Mouse (Mus musculus) stomach, embryonic 14.5 days (tissue): ENCODE data around the gene Sdha. TPM values are rescaled to one million over a fixed set of nuclear protein-coding genes. Genes with fewer than 3 reads are reported as not detected.

Source experiments
- ATAC-seq: fragments of 200-750 bp; cut with Nextera tagmentation; 2 replicates; pipeline ENCODE4 v1.8.0; 2017; ENCODE audit warnings: low read depth, moderate TSS enrichment; ENCODE audit not compliant: insufficient number of reproducible peaks, insufficient read depth, low FRiP score
- H3K27ac ChIP-seq: fragments of 300-500 bp; sonication (generic); 2 replicates; pipeline ENCODE4 v1.5.1; 2014; ENCODE audit warnings: mild to moderate bottlenecking, low read length, moderate library complexity, mixed read lengths
- H3K27me3 ChIP-seq: fragments of 300-500 bp; sonication (generic); 2 replicates; pipeline ENCODE4 v1.6.1; 2014; ENCODE audit warnings: low read length, control low read depth, mixed read lengths; ENCODE audit not compliant: control insufficient read depth, insufficient read depth
- H3K36me3 ChIP-seq: fragments of 300-500 bp; sonication (generic); 2 replicates; pipeline ENCODE4 v1.6.1; 2014; ENCODE audit warnings: mild to moderate bottlenecking, control low read depth, low read length, moderate library complexity, mixed read lengths; ENCODE audit not compliant: control insufficient read depth, insufficient read depth
- H3K4me1 ChIP-seq: fragments of 300-500 bp; sonication (generic); 2 replicates; pipeline ENCODE4 v1.6.1; 2014; ENCODE audit warnings: low read length, control low read depth, mixed read lengths; ENCODE audit not compliant: control insufficient read depth, insufficient read depth
- H3K4me2 ChIP-seq: fragments of 300-500 bp; sonication (generic); replicated peaks from 2 replicates; pipeline ENCODE4 v1.6.1; 2014; ENCODE audit warnings: low read depth, low read length, control low read depth
- H3K4me3 ChIP-seq: fragments of 300-500 bp; sonication (generic); 2 replicates; pipeline ENCODE4 v1.5.1; 2014; ENCODE audit warnings: low read depth, low read length, control low read depth
- H3K9ac ChIP-seq: fragments of 300-500 bp; sonication (generic); replicated peaks from 2 replicates; pipeline ENCODE4 v1.6.1; 2014; ENCODE audit warnings: low read depth, mild to moderate bottlenecking, control low read depth, low read length, moderate library complexity, mixed read lengths
- H3K9me3 ChIP-seq: fragments of 300-500 bp; sonication (generic); 2 replicates; pipeline ENCODE4 v1.6.1; 2016; ENCODE audit warnings: low read depth, low read length, control low read depth; ENCODE audit not compliant: control insufficient read depth
- WGBS: fragments of 180-500 bp; shearing (Covaris S2); extraction: QIAGEN DNeasy Blood & Tissue Kit; methylation state at CpG from one replicate; pipeline ENCODE4 v1.1.7; 2014; 5-methylcytosine and 5-hydroxymethylcytosine counted together
- polyA plus RNA-seq: library from polyadenylated mRNA; unstranded; fragments of >200 nt; fragmentation: Nextera tagmentation; extraction: Ambion mirVana; gene quantifications from 2 replicates; pipeline ENCODE4 v1.2.1, GENCODE M21; 2014

The Sdha gene
- polyA plus RNA-seq, 1 experiment from 2014 or later, result 205 TPM

DNA sequence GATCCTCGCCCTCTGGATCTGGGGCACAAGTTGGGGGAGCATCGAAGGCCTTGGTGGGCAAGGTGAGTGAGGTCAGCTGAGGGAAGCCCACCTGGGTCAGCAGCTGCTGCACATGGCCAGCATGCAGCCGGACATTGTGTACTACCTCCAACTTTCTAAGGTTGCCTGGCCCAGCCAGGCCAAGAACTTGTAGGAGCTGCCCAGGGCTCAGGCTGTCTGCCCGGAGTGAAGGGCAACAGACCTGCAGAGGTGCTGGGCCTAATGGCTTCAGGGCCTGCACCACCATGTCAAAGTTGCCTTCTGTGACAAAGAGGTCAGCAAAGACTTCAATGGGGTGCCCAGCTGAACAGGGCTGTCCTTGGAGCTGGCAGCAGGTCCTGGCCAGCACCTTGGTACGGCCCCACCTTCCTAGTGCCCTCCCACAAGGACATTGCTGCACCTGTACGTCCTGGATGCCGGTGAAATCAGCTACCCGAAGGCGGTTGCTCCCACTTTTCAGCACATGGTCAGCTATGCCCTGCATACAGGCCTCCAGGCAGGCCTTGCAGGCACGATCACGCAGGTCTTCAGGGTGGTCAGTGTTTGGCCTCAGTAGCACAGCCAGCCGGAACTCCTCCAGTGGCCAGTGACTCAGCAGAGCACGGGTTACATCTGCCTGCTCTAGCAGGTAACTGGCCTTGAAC lies 13.2 kb upstream of the Sdha start:
- no peak overlapping the region for H3K9ac ChIP-seq
- H3K4me1 ChIP-seq, result no peaks in the 10 kb centered on the region
- H3K4me2 ChIP-seq, result no peak overlapping the region
- ATAC-seq, result peak; percentile 33; the same call in 1 of the 2 replicates
- no peaks in the 10 kb centered on the region for H3K9me3 ChIP-seq
- no peaks in the 10 kb centered on the region for H3K27me3 ChIP-seq
- peaks cover 20% of the 10 kb centered on the region for H3K36me3 ChIP-seq
- H3K4me3 ChIP-seq, result no peak overlapping the region
- 88% methylated on average over 13 of the region's 13 CpGs for WGBS
- H3K27ac ChIP-seq, result no peak overlapping the region

DNA sequence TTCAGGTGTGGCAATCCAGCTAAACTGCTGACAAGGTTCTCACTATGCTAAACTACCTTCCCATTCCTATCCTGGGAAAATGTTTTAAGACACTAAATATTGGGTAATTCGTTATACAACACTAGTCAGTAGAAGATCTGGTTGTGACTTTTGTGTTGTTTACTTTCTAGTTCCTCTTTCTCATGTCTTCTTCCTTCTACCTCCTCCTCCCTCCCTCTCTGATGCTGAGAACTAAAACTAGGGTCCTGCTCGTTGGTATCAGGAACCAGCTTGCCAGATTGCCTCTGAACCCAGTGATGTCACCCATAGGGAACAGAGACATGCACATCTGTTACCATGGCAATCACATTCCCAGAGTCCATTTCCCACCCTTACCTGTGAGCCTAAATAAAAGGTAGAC lies 12.1 kb upstream of the Sdha start:
- H3K4me3 ChIP-seq, result no peak overlapping the region
- H3K36me3 ChIP-seq, result peaks cover 28% of the 10 kb centered on the region
- no peaks in the 10 kb centered on the region for H3K27me3 ChIP-seq
- H3K4me1 ChIP-seq, result no peaks in the 10 kb centered on the region
- WGBS, result 82% methylated on average over 2 of the region's 2 CpGs
- no peak for ATAC-seq
- H3K4me2 ChIP-seq, result no peak overlapping the region
- no peaks in the 10 kb centered on the region for H3K9me3 ChIP-seq
- no peak overlapping the region for H3K9ac ChIP-seq
- no peak overlapping the region for H3K27ac ChIP-seq

DNA sequence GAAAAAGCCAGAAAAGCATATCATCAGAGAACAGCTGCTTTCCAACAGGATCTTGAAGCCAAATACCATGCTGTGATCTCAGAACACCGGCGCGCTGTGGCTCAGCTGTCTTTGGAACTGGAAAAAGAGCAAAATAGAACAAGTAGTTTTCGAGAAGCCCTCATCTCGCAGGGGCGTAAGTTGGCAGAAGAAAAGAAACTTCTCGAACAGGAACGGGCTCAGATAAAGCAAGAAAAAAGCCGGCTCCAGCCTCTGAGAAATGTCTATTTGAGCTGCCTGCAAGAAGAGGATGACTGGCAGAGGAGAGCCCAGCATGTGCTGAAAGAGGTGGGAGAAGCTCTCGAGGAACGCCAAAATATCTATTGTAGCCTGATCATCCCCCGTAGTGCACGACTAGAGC lies 6.4 kb upstream of the Sdha start:
- H3K36me3 ChIP-seq, result peaks cover 48% of the 10 kb centered on the region
- H3K9me3 ChIP-seq, result no peaks in the 10 kb centered on the region
- WGBS, result 96% methylated on average over 13 of the region's 13 CpGs
- H3K4me2 ChIP-seq, result no peak overlapping the region
- H3K27me3 ChIP-seq, result no peaks in the 10 kb centered on the region
- H3K27ac ChIP-seq, result no peak overlapping the region
- no peak overlapping the region for H3K9ac ChIP-seq
- no peak for ATAC-seq
- H3K4me1 ChIP-seq, result no peaks in the 10 kb centered on the region
- no peak overlapping the region for H3K4me3 ChIP-seq

DNA sequence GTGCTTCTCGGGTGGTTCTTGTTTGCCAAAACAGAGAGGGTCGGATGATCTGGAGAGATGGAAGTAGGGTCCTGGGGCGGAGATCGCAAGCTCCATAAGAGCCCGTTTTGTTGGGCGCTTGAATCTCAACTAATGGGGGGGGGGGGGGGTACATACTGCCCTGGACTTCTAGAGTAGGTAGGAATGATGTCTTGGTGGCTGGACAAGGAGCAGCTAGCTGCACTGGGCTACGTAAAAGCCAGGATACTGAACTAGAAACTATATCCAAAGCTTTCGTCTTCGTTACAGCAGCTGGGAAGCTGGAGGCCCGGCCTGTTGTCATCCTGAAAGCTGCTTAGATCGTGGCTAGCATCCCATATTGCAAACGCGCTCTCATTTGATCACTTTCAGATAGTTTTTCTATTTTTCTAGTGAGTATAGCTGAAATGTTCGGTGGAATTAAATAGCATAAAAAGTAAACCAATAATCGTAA lies 391 bp upstream of the Sdha start:
- 2% methylated on average over 15 of the region's 15 CpGs for WGBS
- peak overlapping the region; percentile 83 for H3K4me3 ChIP-seq
- no peaks in the 10 kb centered on the region for H3K27me3 ChIP-seq
- 0 out of 2 replicates have a peak, but pooled peaks cover 11% of the 10 kb centered on the region for H3K4me1 ChIP-seq
- H3K9me3 ChIP-seq, result no peaks in the 10 kb centered on the region
- peak overlapping the region; percentile 39; the same call in 1 of the 2 replicates for H3K27ac ChIP-seq
- ATAC-seq, result peak; percentile 29; the same call in 1 of the 2 replicates
- peaks cover 10% of the 10 kb centered on the region for H3K36me3 ChIP-seq
- peak overlapping the region; percentile 74 for H3K4me2 ChIP-seq
- peak overlapping the region; percentile 88 for H3K9ac ChIP-seq

DNA sequence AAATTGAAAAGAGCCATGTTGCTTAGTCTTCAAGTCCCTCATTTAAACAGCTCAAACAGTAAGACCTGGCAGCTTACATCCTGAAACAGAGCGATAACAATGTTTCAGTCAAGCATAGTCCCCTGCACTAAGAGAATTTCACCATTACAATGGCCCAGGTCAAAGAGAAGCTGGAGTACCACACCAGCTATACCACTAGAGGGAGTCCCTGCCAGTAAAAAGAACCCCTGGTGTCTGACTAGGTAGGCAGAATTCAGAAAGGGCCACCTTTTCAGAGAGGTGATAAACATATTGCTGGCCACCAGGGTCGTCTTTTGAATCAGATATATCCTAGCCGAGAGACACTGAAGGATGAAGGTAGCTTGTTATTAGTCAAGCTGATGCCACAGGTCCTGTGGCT lies 9.0 kb downstream of the Sdha start:
- Histone ChIP-seq H3K4me2 (no peak overlapping the region), H3K27ac (no peak overlapping the region), H3K9me3 (no peaks in the 10 kb centered on the region), H3K4me1 (no peaks in the 10 kb centered on the region), H3K27me3 (no peaks in the 10 kb centered on the region), H3K9ac (no peak overlapping the region), H3K4me3 (no peak overlapping the region), H3K36me3 (peaks cover 59% of the 10 kb centered on the region)
- peak; percentile 49; the same call in 1 of the 2 replicates for ATAC-seq
- WGBS, result 47% methylated on average over 3 of the region's 3 CpGs

DNA sequence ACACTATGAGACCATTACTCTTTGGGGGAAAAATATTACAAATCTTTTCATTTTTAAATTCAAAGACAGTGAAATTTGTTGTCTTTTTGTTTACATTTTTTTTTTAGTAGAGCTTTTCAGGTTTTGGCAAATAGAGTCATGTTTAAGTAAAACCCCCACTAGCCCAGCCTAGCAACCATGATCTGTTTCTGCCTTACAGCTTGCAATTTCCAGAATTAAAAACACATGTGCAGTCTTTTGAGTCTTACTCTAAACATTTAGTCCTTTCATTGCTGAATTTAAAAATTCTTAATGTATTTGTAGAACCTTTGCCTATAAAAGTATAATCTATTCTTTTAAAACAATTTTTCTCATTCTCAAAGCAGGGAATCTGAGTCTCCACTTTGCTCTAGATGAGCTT lies 20.8 kb downstream of the Sdha start:
- peaks cover 58% of the 10 kb centered on the region for H3K36me3 ChIP-seq
- no peak overlapping the region for H3K27ac ChIP-seq
- H3K9me3 ChIP-seq, result no peaks in the 10 kb centered on the region
- H3K27me3 ChIP-seq, result no peaks in the 10 kb centered on the region
- no peak overlapping the region for H3K9ac ChIP-seq
- H3K4me3 ChIP-seq, result no peak overlapping the region
- H3K4me1 ChIP-seq, result no peaks in the 10 kb centered on the region
- no peak for ATAC-seq
- H3K4me2 ChIP-seq, result no peak overlapping the region

DNA sequence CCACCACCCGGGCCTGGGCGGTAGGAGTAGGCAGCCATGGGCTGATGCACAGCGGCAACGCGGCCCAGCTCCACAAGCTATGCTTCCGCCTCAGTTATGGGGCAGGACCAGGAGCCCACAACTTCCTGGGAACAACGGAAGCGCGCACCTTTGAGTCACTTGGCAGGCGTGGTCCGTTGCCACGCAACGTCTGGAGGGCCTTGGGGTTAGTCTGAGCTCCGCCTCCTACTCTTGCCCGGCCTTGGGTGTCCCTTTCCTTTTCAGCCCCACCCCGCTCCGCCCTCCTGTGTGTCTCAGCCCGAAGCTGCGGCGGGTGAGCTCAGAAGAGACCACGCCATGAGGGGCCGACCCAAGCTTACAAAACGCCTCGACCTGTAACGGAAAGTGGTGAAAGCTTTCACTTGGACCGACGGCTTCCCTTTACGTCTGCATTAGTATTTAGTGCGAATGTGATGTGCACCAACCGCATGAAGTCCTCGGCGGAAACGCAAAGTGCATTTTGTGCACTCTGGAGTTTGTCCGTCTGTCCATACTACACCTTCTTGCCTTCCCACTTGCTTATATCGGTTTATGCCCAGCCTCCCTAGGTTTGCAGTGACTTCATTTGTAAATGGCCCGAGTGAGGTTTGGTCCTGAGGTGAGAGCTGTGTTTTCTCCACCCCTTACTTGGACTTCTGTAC lies 32.8 kb downstream of the Sdha start, which contains the start of gene Pdcd6:
Gene Pdcd6 (minus strand): TSS at position 411 of the 680 bp plus-strand sequence.
- peak within 1 kb of the TSS; percentile 59 for H3K9ac ChIP-seq
- WGBS, result 1% methylated on average over 36 of the region's 36 CpGs
- H3K4me1 ChIP-seq, result 0 out of 2 replicates have a peak, but pooled peaks cover 5% of the 10 kb centered on the region
- peak within 1 kb of the TSS; percentile 54 for H3K4me2 ChIP-seq
- H3K4me3 ChIP-seq, result peak within 1 kb of the TSS; percentile 65
- peak; percentile 100 for ATAC-seq
- H3K27me3 ChIP-seq, result no peaks in the 10 kb centered on the region
- peak within 1 kb of the TSS; percentile 4; the same call in 1 of the 2 replicates for H3K27ac ChIP-seq
- H3K36me3 ChIP-seq, result peaks cover 21% of the 10 kb centered on the region
- H3K9me3 ChIP-seq, result no peaks in the 10 kb centered on the region

DNA sequence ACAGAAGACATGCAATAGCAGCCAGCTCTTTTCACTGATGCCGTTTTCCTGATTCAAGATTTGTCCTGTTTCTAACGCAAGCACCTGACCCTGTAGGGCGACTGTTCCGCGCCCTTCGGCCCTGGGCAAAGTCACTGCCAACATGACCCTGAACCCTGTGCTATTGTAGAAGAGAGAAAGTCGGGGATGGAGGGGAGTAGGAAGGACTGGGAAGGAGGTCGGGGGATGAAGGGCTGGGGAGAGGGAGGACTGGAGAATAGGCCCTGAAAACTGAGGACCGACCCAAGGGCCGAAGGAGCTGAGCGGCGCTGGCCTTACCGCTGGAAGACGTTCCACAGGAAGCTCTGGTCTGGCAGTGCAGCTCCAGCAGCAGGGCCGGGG lies 33.3 kb downstream of the Sdha start:
- H3K27ac ChIP-seq, result peak overlapping the region; percentile 4; the same call in 1 of the 2 replicates
- no peaks in the 10 kb centered on the region for H3K27me3 ChIP-seq
- peak overlapping the region; percentile 59 for H3K9ac ChIP-seq
- peaks cover 16% of the 10 kb centered on the region for H3K36me3 ChIP-seq
- 0 out of 2 replicates have a peak, but pooled peaks cover 5% of the 10 kb centered on the region for H3K4me1 ChIP-seq
- WGBS, result 3% methylated on average over 15 of the region's 15 CpGs
- H3K9me3 ChIP-seq, result no peaks in the 10 kb centered on the region
- peak overlapping the region; percentile 54 for H3K4me2 ChIP-seq
- peak overlapping the region; percentile 65 for H3K4me3 ChIP-seq
- ATAC-seq, result no peak; the same call in 1 of the 2 replicates
